Mouse (Mus musculus) cerebellum, adult 2 months (tissue): ENCODE measurements at regions not wholly inside any gene's neighbourhood (a gene's known extent, or its start where the extent isn't known, plus 50 kb on each side); places are given as distances from the start of the nearest gene placed in this dataset.

Experiments used
- DNase-seq, 2 experiments: peaks; one replicate each; pipeline ENCODE4 v3.0.0; 2021
- H3K27ac ChIP-seq: fragments of 200-500 bp; 2 replicates; pipeline ENCODE4 v1.5.1; 2012; ENCODE audit warnings: low read length, control low read depth, inconsistent platforms; ENCODE audit not compliant: insufficient read depth
- H3K27me3 ChIP-seq: fragments of 200-500 bp; 2 replicates; pipeline ENCODE4 v1.6.1; 2012; ENCODE audit warnings: inconsistent platforms, mild to moderate bottlenecking, low read length, moderate library complexity; ENCODE audit not compliant: control insufficient read depth, insufficient read depth
- H3K4me1 ChIP-seq: fragments of 200-500 bp; 2 replicates; pipeline ENCODE4 v1.6.1; 2011; ENCODE audit warnings: low read length; ENCODE audit not compliant: control insufficient read depth, insufficient read depth
- H3K4me3 ChIP-seq: fragments of 200-500 bp; replicated peaks from 2 replicates; pipeline ENCODE3; 2011; ENCODE audit warnings: mild to moderate bottlenecking, low read depth, low read length, control low read depth; ENCODE audit not compliant: insufficient read depth
- CTCF ChIP-seq: fragments of 200-500 bp; IDR thresholded peaks from 2 replicates; pipeline ENCODE4 v1.5.1; 2011; ENCODE audit warnings: low read depth, mild to moderate bottlenecking, control low read depth, low read length, moderate library complexity, borderline replicate concordance; ENCODE audit not compliant: insufficient read depth
- POLR2A ChIP-seq: fragments of 200-500 bp; IDR thresholded peaks from 2 replicates; pipeline ENCODE4 v1.6.1; 2011; ENCODE audit warnings: low read length, control low read depth, borderline replicate concordance; ENCODE audit not compliant: insufficient read depth
- WGBS: fragments of 180-500 bp; shearing (Covaris S2); methylation state at CpG from one replicate; pipeline ENCODE4 v1.1.7; 2018; 5-methylcytosine and 5-hydroxymethylcytosine counted together

GRCm38 (mm10) chrX:12467528-12468179, 119.9 kb upstream of the Atp6ap2 start:
- Histone ChIP-seq H3K4me3 (no peak overlapping the region), H3K27ac (no peak overlapping the region), H3K4me1 (no peaks in the 10 kb centered on the region), H3K27me3 (no peaks in the 10 kb centered on the region)
- TF ChIP-seq POLR2A, result no peak
- TF ChIP-seq CTCF, result no peak
- DNase-seq, result no peak
- 53% methylated on average over 10 of the region's 10 CpGs for WGBS

GRCm38 (mm10) chrX:12472296-12472695, 115.3 kb upstream of the Atp6ap2 start:
- H3K27me3 ChIP-seq, result no peaks in the 10 kb centered on the region
- no peak overlapping the region for H3K27ac ChIP-seq
- TF ChIP-seq CTCF (no peak), POLR2A (no peak)
- 49% methylated on average over 5 of the region's 5 CpGs for whole genome bisulfite sequencing
- H3K4me1 ChIP-seq, result no peaks in the 10 kb centered on the region
- no peak overlapping the region for H3K4me3 ChIP-seq
- no peak for DNase-seq

GRCm38 (mm10) chrX:12479207-12479606, 108.4 kb upstream of the Atp6ap2 start:
- DNase-seq, result no peak
- 42% methylated on average over 6 of the region's 6 CpGs for WGBS
- TF ChIP-seq CTCF (no peak), POLR2A (no peak)
- Histone ChIP-seq H3K27ac (no peak overlapping the region), H3K27me3 (no peaks in the 10 kb centered on the region), H3K4me3 (no peak overlapping the region), H3K4me1 (no peaks in the 10 kb centered on the region)

- no peak for DNase-seq
- 49% methylated on average over 7 of the region's 7 CpGs for WGBS
- TF ChIP-seq CTCF (no peak), POLR2A (no peak)
Measured at GRCm38 (mm10) chrX:12490957-12491356, 96.6 kb upstream of the Atp6ap2 start.

GRCm38 (mm10) chrX:12493216-12493615, 94.4 kb upstream of the Atp6ap2 start:
- TF ChIP-seq POLR2A, result no peak
- TF ChIP-seq CTCF, result no peak
- DNase-seq, result no peak
- Histone ChIP-seq H3K4me1 (no peaks in the 10 kb centered on the region), H3K27ac (no peak overlapping the region), H3K4me3 (no peak overlapping the region), H3K27me3 (no peaks in the 10 kb centered on the region)
- WGBS, result 20% methylated on average over 5 of the region's 5 CpGs

More at GRCm38 (mm10) chrX:12490957-12491356, 96.6 kb upstream of the Atp6ap2 start:
- H3K27me3 ChIP-seq, result no peaks in the 10 kb centered on the region
- no peaks in the 10 kb centered on the region for H3K4me1 ChIP-seq
- no peak overlapping the region for H3K4me3 ChIP-seq
- H3K27ac ChIP-seq, result no peak overlapping the region

GRCm38 (mm10) chrX:12493916-12494315, 93.7 kb upstream of the Atp6ap2 start:
- TF ChIP-seq POLR2A (no peak), CTCF (no peak)
- WGBS, result 64% methylated on average over 3 of the region's 3 CpGs
- Histone ChIP-seq H3K4me3 (no peak overlapping the region), H3K4me1 (no peaks in the 10 kb centered on the region), H3K27me3 (no peaks in the 10 kb centered on the region), H3K27ac (no peak overlapping the region)
- DNase-seq, result no peak

- no peaks in the 10 kb centered on the region for H3K4me1 ChIP-seq
- TF ChIP-seq POLR2A (no peak), CTCF (no peak)
- no peak overlapping the region for H3K27ac ChIP-seq
- no peaks in the 10 kb centered on the region for H3K27me3 ChIP-seq
- 72% methylated on average over 6 of the region's 6 CpGs for WGBS
- no peak for DNase-seq
- H3K4me3 ChIP-seq, result no peak overlapping the region
Measured at GRCm38 (mm10) chrX:12494535-12494934, 93.1 kb upstream of the Atp6ap2 start.

GRCm38 (mm10) chrX:12500601-12501000, 87.0 kb upstream of the Atp6ap2 start:
- Histone ChIP-seq H3K4me1 (no peaks in the 10 kb centered on the region), H3K27ac (no peak overlapping the region), H3K27me3 (no peaks in the 10 kb centered on the region), H3K4me3 (no peak overlapping the region)
- DNase-seq, result no peak
- 49% methylated on average over 3 of the region's 3 CpGs for WGBS
- TF ChIP-seq POLR2A, result no peak
- no peak for TF ChIP-seq CTCF
